Mouse (Mus musculus) neutrophil, adult 5-6 weeks (primary cell): ENCODE results near the gene Cfap70. TPM values are rescaled to one million over a fixed set of nuclear protein-coding genes. Genes with fewer than 3 reads are reported as not detected.

Experiments used
- ATAC-seq: fragments of 151-379, 151-347 bp; 2 replicates; pipeline ENCODE4 v1.8.0; 2017; ENCODE audit warnings: mild to moderate bottlenecking, moderate TSS enrichment; ENCODE audit not compliant: insufficient number of reproducible peaks, poor library complexity, low FRiP score, severe bottlenecking; ENCODE audit errors: extremely low read depth
- total RNA-seq: library from RNA; stranded (forward); fragments of 200-1000 nt; gene quantifications from 2 replicates; pipeline ENCODE4 v1.2.3, GENCODE M21; 2017

Cfap70 gene
- total RNA-seq, 1 experiment from 2014 or later = not detected

GRCm38 (mm10) chr14:20431726-20432125 lies 20.3 kb downstream of the Cfap70 start:
- no peak for ATAC-seq

- no peak for ATAC-seq
Observed at GRCm38 (mm10) chr14:20429833-20430232, 22.2 kb downstream of the Cfap70 start.

DNA sequence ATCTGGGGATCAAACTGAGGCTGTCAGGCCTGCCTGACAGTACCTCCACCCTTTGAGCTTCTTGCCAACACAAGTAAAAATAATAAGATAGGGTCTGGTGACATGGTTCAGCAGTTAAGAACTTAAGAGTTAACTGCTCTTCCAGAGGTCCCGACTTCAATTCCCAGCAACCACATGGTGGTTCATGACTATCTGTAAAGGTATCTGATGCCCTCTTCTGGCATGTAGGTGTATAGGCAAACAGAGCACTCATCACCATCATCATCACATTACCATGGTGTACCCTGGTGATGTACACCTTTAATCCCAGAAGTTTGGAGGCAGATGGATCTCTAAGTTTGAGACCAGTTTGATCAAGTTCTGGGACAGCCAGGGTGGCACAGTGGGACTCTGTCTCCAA lies 23.4 kb downstream of the Cfap70 start:
- ATAC-seq = no peak

- ATAC-seq = no peak
Observed at GRCm38 (mm10) chr14:20423046-20423445, 29.0 kb downstream of the Cfap70 start.

GRCm38 (mm10) chr14:20422257-20422656 lies 29.8 kb downstream of the Cfap70 start:
- ATAC-seq = no peak

DNA sequence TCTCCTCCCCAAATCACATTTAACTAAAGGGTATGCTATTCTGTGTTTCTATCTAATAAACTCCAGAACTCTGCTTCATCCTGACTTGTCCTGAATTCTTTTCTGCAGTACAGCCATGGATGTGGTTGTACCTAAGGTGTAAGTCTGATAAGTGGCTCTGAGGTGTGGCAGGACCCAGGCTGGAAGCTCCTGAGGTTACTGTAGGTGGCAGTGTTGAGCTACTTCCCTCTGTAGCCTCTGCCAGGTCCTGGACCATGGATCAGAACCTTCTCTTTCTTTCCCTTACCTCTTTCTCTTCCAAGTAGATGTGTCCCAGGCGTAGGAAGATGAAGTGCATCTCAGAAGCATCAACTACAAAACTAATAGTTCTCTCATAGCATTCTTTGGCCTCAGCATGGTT lies 52.0 kb downstream of the Cfap70 start:
- peak; percentile 75 for ATAC-seq

DNA sequence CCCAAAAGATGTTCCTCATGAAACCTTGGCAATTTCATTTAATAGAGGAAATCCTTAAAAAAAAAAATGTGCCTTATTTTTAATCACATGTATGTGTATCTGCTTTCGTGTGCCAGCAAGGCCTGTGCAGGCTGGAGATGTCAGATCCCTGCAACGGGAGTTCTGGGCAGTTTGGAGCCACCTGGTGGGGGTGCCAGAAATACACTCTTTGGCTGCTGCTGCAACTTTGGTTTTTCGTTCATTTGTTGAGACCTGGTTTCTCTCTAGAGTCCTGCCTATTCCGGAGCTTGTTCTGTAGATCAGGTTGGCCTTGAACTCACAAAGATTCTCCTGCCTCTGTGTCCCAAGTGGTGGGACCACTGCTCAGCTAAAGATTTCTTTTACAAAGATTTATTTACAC lies 53.2 kb downstream of the Cfap70 start:
- ATAC-seq = 0 out of 2 replicates have a peak, but pooled peaks have one; percentile 34

DNA sequence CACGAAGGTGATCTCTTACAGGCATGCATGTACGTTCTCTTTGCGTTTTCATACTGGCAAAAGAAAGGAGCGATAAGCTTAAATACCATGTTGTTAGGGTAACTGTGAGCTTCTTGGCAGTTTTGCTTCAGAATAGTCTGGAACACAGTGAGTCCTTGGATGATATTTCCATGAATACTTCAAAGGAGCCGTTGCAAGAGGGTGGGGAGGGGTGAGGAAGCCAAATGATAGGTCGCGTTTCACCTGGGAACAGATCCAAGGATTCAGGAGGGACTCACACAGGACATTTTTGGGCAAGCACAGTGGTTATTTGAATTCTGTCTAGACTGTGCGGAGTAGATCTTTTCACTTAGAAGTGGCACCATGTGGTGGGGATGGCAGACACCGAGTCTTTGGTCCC lies 54.8 kb downstream of the Cfap70 start:
- no peak for ATAC-seq

DNA sequence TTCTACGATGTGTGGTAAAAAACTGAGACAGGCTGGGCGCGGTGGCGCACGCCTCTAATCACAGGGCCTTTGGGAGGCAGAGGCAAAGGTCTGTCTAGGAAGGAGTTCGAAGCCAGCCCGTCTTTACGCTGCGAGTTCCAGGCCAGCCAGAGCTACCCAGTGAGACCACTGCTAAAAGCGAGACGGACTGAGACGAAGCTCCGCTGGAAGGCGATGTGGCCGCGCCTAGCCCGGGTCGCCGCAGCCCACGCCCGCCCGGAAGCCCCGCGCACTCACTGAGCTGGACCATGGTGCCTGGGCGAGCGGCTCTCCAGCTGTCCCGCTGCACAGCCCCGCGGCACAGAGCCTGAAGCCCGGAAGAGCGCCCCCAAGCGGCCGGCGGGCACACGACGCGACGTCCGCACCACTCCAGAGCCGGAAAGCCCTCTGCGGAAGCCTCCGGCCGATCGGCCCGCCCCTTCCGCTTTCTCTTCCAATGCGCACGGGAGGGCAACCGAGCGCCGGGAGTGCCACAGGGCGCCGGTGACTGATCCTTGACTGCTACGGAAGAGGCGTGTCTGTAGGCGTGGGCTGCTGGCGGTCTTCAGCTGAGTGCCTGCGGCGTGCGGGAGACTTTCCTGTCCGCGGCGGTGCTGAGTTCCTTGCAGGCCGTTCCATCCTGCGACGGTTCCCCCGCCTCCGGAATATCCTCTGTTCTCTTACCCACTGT lies 58.7 kb downstream of the Cfap70 start, which contains the start of gene Mrps16:
TSS of gene Mrps16 (minus strand) at position 430 of the 709 bp plus-strand sequence.
- peak; percentile 94 for ATAC-seq

DNA sequence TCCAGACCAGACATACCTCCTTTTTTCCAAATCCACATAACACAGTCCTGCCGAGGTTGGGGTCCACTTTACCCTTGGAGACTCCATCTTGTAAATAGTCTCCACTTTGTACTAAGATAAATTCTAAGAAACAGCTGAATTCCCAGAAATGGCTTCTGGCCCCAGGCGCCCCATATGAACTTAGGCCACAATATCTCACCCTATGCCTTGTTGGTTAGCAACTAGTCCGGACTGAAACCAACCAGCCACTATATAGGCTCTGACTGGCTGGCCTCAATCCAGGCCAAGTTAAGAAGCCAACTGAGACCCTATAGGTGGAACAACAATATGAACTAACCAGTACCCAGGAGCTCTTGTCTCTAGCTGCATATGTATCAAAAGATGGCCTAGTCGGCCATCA lies 59.7 kb downstream of the Cfap70 start:
- no peak for ATAC-seq

DNA sequence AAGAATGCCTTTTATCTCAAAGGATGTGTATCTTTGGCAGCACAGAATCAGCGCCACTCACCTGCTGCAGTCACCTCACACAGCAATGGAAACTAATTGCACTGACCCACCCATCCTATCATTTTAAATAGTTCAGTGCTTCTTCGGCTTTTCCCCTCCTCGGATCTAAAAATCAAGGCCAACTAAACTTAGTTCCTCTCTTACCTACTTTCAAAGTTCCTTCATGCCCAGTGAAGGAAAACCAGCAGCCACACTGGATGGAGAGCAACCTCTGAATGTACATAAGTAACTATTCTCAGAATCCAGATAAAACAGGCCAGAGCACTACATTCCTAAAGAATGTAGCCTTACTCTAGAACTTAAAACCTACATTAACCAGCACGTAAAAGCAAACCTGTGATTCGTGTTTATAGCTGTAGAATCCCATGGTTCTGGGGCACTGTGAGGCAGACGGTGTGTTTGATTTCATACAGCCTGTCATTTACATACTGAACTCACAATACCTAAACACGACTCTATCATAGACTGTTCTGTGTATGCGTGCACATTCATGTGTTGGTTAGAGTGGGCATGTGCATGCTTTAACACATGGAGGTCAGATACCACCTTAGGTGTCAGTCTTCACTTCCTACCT lies 62.5 kb downstream of the Cfap70 start:
- no peak for ATAC-seq

DNA sequence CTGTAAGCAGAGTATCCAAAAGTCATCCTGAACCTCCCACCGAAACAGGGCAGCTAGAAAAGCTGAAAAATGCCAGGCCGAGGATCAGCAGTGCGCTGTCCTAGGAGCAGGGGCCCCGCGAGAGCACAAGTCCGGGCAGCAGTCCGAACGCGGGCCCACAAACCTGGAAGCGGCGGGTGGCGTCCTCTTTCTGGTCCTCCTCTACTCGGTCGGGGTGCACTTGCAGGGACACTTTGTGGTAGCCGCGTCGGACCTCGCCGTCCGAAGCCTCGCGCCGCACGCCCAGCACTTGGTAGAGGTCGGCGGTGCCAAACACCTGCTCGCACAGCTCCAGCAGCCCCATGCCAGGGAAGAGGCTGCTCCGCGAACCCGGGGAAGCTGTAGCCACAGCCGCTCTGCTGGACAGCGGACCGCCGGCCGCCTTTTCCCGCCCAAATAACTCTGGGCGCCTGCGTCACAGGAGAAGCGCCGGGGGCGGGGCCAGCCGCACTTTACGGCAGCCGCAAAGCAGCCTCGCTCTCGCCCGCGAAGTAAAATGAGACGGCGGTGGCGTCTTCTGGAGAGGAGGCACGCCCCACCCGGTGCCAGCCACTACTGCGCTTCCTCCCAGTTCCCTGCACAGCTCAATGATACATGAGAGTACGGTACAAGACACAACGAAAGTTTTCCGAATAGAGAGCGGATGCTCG lies 63.4 kb downstream of the Cfap70 start, which contains the start of gene Dnajc9:
TSS of gene Dnajc9 (minus strand) at position 470 of the 689 bp plus-strand sequence.
- peak; percentile 81 for ATAC-seq

DNA sequence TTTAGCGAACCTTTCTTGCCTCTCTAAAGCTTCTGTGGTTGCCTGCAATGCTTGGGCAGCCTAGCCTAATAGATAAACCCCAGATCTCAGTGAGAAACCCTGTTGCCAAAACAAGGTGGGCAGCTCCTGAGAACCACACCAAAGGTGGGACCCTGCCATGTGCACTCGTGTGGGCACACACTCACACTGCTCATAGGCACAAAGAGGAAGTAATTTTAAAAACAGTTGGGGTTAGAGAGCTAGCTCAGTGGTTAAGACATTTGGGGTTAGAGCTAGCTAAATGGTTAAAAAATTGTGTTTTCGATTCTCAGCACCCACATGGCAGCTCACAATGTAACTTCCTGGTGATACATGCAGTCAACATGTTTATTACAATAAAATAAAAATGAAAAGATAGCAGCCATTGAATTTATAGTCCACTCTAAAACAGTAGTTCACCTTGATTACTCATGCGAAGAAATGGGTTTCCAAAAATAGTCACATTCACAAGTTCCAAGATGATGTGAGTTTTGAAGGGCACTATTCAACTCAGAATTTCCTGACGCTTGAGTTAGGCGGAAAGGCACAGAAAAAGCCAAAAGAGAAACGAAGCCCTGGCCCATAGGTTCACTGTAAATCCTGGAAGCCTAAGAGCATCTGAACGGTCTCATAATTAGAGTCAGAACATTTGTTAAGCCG lies 72.1 kb downstream of the Cfap70 start:
- peak; percentile 71 for ATAC-seq

- ATAC-seq = no peak
Observed at GRCm38 (mm10) chr14:20379087-20379640, 72.9 kb downstream of the Cfap70 start.

DNA sequence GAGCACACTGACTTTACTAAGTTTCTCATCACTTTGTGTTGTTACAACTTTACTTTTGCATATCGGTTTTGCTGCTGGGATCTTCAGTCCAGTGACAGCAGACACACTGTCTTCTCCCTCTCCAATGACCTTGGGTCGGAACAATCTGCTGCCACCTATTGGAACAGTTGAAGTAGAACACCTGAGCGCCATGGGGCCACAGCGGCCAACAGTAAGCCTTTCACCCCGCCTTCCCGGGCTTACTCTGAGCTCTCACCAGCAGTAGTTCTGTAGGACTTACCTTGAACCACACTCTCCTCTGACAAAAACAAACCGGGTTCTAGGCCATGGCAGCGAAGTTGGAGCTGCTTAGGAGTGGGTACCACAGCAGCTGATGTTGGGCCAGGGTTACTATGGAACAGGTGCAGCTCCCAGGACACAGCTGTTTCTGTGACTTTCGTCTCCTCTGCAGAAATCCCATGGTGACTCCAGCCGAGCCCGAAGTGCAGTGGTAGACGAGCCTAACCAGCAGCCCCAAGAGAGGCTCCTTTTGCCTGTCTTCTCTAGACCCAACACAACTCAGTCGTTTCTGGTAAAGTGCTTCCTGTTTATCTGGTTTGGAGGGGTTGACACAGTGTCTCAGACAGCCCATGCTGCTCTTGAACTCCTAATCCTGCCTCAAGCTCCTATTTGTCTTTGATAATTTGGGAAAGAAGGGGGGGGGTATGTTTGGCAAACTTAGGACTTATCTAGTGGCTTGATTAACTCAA lies 73.5 kb downstream of the Cfap70 start:
- peak; percentile 86 for ATAC-seq

GRCm38 (mm10) chr14:20377112-20377521 lies 74.9 kb downstream of the Cfap70 start:
- no peak for ATAC-seq

DNA sequence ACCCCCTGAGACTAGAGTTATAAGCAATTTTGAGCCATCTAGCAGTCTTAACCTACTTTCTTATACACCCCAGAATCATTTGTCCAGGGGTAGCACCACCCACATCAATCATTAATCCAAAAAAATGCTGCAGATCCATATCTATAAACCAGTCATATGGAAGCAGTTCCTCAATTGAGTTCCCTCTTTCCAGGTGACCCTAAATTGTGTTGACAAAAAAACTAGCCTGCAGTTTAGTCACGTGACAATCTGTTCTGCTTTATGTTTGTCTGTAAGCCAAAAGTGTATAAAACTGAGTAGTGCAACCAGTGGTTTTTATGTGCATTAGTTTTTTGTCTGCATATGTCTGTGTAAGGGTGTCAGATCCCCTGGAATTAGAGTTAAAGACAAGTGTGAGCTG lies 80.2 kb downstream of the Cfap70 start:
- ATAC-seq = no peak

DNA sequence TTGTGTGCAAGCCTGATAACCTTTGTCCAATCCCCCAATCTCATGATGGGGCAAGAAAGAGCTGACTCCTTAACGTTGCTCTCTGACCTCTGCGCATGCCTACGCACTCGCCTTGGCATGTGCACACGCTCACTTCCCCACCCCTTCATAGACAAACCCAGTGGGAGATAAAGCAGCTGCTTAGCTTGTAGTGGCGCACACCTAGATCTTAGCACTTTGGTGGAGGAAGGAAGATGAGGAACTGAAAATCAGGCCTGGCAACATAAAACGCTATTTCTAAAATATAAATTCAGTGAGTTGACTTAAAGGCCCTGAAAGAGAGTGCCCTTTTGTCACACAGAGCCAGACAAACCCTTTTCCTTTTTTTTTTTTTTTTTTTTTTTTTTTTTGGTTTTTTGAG lies 81.2 kb downstream of the Cfap70 start:
- ATAC-seq = peak; percentile 95
